Mouse (Mus musculus) kidney, postnatal 4 days (tissue): ENCODE results near the gene Speg.

Experiments
- DNase-seq, 2 experiments: peaks; one replicate each; pipeline ENCODE4 v3.0.0; 2021; ENCODE audit warnings: mixed read lengths in 2 of 2

The Speg gene

GRCm38 (mm10) chr1:75462636-75463035 is 87.5 kb downstream of the Speg start:
- DNase-seq: no peak

DNA sequence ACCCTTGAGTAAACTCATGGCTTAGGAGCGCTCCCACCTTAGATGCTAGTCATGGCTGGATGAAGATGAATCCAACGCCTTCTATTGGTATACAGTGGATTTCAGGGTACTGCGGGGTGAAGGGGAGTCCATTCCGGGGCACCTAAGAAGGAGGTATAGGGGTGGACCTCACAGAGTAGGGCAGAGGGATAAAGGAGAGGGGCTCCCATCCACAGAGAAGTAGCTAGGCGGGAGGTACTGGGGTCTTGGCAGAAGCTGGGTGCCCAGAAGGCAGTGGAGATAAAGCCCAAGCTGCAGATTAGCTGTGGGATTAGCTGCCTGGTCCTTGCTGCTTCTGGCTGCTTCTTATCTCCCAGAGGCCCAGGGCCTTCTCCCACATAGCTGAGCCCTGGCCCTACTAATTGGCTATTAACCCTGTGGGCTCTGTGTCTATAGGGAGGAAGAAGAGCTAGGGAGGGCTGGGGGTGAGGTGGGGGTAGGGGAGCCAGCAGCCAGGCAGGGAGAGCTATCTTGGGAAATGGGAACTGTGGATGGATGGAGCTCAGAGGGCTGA is 88.6 kb downstream of the Speg start:
- no peak for DNase-seq

- DNase-seq: peak; percentile 87 to 90
These were observed 92.3 kb downstream of the Speg start for GRCm38 (mm10) chr1:75467215-75467927.

DNA sequence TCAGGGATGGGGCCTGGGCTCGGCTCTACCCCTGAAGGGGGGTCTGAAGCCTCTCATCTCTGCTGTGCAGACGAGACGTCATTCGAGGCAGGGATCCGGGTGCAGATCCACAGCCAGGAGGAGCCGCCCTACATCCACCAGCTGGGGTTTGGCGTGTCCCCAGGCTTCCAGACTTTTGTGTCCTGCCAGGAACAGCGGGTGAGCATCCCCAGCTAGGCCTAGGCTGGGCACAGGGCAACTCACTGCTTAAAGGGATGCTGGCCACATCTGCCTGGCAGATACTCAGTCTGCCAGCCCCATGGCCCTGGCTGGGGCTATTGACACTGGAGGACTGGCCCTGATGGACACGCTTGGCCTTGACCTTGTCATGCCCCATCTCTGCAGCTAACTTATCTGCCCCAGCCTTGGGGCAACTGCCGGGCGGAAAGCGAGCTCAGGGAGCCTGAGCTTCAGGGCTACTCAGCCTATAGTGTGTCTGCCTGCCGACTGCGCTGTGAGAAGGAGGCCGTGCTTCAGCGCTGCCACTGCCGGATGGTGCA is 94.3 kb downstream of the Speg start:
- DNase-seq: no peak

DNA sequence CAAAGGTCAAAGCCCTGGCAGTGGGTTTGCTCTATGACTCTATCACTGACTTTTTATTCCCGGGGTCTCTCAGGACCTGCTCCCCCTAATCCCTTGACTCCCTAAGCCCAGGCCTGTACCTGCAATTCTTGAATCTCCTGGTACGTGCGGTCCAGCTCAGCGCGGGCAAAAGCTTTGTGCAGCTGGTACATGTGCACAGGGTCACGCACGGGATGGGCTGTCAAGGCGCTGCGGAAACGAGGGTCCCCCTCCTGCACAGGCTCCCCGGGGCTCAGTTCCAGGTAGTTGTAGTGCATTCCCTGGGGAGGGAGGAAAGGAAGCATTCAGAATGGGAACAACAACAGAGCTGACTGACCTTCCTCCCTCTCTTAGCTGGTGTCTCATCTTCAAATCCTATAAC is 101.3 kb downstream of the Speg start:
- no peak for DNase-seq

- DNase-seq: peak; percentile 93 to 95
These were observed 102.3 kb downstream of the Speg start for GRCm38 (mm10) chr1:75477264-75477965.

GRCm38 (mm10) chr1:75477966-75478290 is 102.8 kb downstream of the Speg start:
- DNase-seq: no peak

- DNase-seq: peak; percentile 68 to 76
These were observed 103.4 kb downstream of the Speg start for GRCm38 (mm10) chr1:75478497-75478896.

DNA sequence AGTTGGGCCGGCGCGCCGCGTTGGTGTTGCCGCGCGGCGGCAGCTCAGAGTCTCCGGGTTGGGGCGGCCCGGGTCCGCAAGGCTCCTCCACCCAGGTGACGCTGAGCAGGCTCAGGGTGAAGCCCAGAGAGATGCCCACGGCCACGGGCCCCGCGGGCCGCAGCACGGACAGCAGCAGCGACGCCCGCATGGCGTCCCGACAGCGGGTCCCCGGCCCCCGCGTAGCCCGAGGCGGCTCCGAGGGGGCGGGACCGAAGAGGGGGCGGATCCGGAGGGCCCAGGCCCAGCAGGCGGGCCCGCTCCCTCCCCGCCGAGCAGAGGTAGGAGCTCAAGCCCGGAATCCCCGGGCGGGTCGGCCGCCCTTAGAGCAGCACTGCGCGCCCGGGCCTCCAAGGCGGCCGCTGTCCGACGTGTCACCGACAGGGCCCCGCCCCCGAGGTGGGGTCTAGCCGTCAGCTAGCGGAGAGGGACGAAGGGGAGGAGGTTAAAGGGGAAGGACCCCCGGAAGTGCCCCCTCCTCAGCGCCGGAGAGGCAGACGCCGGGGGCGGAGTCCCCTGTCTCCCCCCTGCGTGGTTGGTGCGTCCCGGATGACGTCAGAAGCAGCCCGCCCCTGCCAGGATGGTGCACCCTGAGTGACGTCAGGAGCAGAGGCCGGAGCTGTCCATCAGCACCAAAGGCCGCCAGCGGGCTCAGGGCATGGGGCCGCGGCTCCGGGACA is 104.0 kb downstream of the Speg start, which contains the start of the genes Chpf and Tmem198:
TSS of gene Chpf (minus strand) at position 392 of the 719 bp plus-strand sequence.
TSS of gene Tmem198 (plus strand) at position 617 of the 719 bp plus-strand sequence.
- peak; percentile 98 for DNase-seq

DNA sequence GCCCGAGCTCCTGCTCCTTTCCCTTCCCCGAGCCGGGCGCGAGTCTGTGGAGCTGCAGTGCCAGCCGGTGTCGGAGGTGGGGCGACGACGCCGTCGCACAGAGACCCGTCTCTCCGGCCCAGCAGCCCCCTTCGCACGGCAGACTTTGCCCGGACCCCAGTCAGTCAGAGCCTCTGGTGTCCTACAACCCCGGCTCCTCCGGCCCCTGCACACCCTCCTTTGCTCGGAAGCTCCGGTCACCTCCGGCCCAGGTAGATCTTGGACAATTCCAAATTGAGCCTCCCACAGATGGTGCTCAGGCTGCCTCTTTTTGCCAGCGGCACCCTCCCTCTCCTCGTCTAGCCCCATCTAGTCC is 104.5 kb downstream of the Speg start:
- no peak for DNase-seq

DNA sequence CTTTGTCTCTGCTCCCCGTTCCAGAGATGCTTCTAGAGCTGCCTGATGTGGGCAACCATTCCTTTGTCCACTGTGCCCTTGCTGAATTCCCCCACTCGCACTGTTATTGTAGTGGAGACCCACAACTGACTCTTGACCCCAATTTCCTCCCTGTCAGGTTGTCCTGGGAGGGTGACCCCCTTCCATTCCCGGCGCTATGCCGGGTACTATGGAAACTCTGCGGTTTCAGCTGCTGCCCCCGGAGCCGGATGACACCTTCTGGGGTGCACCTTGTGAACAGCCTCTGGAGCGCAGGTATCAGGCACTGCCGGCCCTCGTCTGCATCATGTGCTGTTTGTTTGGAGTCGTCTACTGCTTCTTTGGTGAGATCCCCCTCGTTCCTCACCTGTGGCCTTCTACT is 104.9 kb downstream of the Speg start:
- DNase-seq: no peak

- no peak for DNase-seq
These were observed 105.6 kb downstream of the Speg start for GRCm38 (mm10) chr1:75480735-75481134.
